Comparison of ENCODE assay signal across 18 mouse cellular contexts in genomic region chr1:59771871-59772270, GRCm38 (mm10). TPM values are rescaled to one million over a fixed set of nuclear protein-coding genes. Genes with fewer than 3 reads are reported as not detected.
DNase-seq lines count a peak whose midpoint lies in the region; ATAC-seq and TF ChIP-seq lines count a peak whose summit lies in the region.
"Had no signal": no experiment of that assay in that cellular context is flagged by ENCODE, and none has a peak within 500 bp of the region (broad histone marks: within the 10 kb centered on the region; RNA-seq: fewer than 3 reads in every experiment).

No protein-coding gene starts in this region.

- no peak for ATAC-seq in heart, embryonic 11.5 days (replicated peaks; ENCODE audit: insufficient number of reproducible peaks, low FRiP score, low TSS enrichment)
- no peak for ATAC-seq in liver, postnatal 0 days
- no peak for ATAC-seq in heart, embryonic 13.5 days (ENCODE audit: extremely low read depth, insufficient number of reproducible peaks, low FRiP score, low TSS enrichment)
- ATAC-seq: CD4-positive, CD25-positive, alpha-beta regulatory T cell, adult 4 months; forebrain, embryonic 15.5 days; midbrain, embryonic 13.5 days had no signal

- intact Hi-C loops in gastrocnemius, adult 2 months (cut with DNase I) = no loop called here

- H3K79me2 ChIP-seq in liver, adult 2 months (ENCODE audit: control insufficient read depth, insufficient read depth, low read length) = peaks cover 28% of the 10 kb centered on the region

- H3K9me3 ChIP-seq in heart, embryonic 11.5 days (replicated peaks; ENCODE audit: control insufficient read depth, low read length) = no peaks in the 10 kb centered on the region
- no peaks in the 10 kb centered on the region for H3K9me3 ChIP-seq in liver, postnatal 0 days (ENCODE audit: low read length)
- H3K9me3 ChIP-seq in heart, embryonic 13.5 days = no peaks in the 10 kb centered on the region
- H3K9me3 ChIP-seq: forebrain, embryonic 15.5 days; hindbrain, embryonic 13.5 days; megakaryocyte, embryonic 14.5 days; midbrain, embryonic 13.5 days had no signal

- no peak for TF ChIP-seq CTCF in gastrocnemius, adult 2 months (IDR thresholded peaks at IDR 0.05)
- TF ChIP-seq CTCF in liver, adult 2 months (IDR thresholded peaks at IDR 0.05; ENCODE audit: low read depth, low read length) = no peak
- TF ChIP-seq CTCF in liver, postnatal 0 days (IDR thresholded peaks at IDR 0.05; ENCODE audit: low read depth) = no peak

- no peak overlapping the region for H3K4me2 ChIP-seq in heart, embryonic 11.5 days
- no peak overlapping the region for H3K4me2 ChIP-seq in liver, postnatal 0 days (ENCODE audit: low read depth, low read length)
- no peak overlapping the region for H3K4me2 ChIP-seq in heart, embryonic 13.5 days
- H3K4me2 ChIP-seq: forebrain, embryonic 15.5 days; hindbrain, embryonic 13.5 days; midbrain, embryonic 13.5 days had no signal

- peak overlapping the region; percentile 71 for H3K27ac ChIP-seq in gastrocnemius, adult 2 months
- H3K27ac ChIP-seq in heart, embryonic 11.5 days (ENCODE audit: low read depth, low read length) = no peak overlapping the region
- peak overlapping the region; percentile 47; the same call in 1 of the 2 replicates for H3K27ac ChIP-seq in liver, adult 2 months (replicated peaks; ENCODE audit: insufficient read depth, low read depth, low read length)
- no peak overlapping the region for H3K27ac ChIP-seq in liver, postnatal 0 days (ENCODE audit: low read depth)
- H3K27ac ChIP-seq in heart, embryonic 13.5 days (replicated peaks) = peak overlapping the region; percentile 24; the same call in 1 of the 2 replicates
- H3K27ac ChIP-seq: forebrain, embryonic 15.5 days; hindbrain, embryonic 13.5 days; midbrain, embryonic 13.5 days had no signal

- no peak for TF ChIP-seq EP300 in liver, postnatal 0 days (IDR thresholded peaks at IDR 0.05; ENCODE audit: low read depth)

- DNase-seq in gastrocnemius, adult 2 months = no peak
- DNase-seq in gastrocnemius, postnatal 10 days = no peak
- DNase-seq in heart, adult 9 months (ENCODE audit: low spot score in 2 of 2) = peak; percentile 47 to 65
- DNase-seq in liver, adult 2 months (ENCODE audit: extremely low read depth, low read depth, low spot score) = peak; percentile 68
- no peak for DNase-seq in liver, postnatal 0 days
- DNase-seq: cerebellum, adult 9-10 months; left cerebral cortex, postnatal 4 days; liver; lung, postnatal 14 days; right cerebral cortex, postnatal 14 days; thymus, postnatal 14 days had no signal

- no peak for TF ChIP-seq POLR2A in liver, adult 2 months (IDR thresholded peaks at IDR 0.05; ENCODE audit: extremely low read depth, insufficient read depth, low read length)

- H3K27me3 ChIP-seq in heart, embryonic 11.5 days (ENCODE audit: control insufficient read depth, insufficient read depth, low read length) = no peaks in the 10 kb centered on the region
- H3K27me3 ChIP-seq in liver, adult 2 months (ENCODE audit: control insufficient read depth, insufficient read depth, low read length) = no peaks in the 10 kb centered on the region
- H3K27me3 ChIP-seq in liver, postnatal 0 days (ENCODE audit: insufficient read depth, low read length) = no peaks in the 10 kb centered on the region
- H3K27me3 ChIP-seq in heart, embryonic 13.5 days (replicated peaks) = no peaks in the 10 kb centered on the region
- H3K27me3 ChIP-seq: forebrain, embryonic 15.5 days; hindbrain, embryonic 13.5 days; megakaryocyte, embryonic 14.5 days; midbrain, embryonic 13.5 days had no signal

- peaks cover 8% of the 10 kb centered on the region; the same call in 1 of the 2 replicates for H3K4me1 ChIP-seq in heart, embryonic 11.5 days (ENCODE audit: control insufficient read depth, insufficient read depth, low read length)
- H3K4me1 ChIP-seq in liver, adult 2 months (ENCODE audit: control insufficient read depth, insufficient read depth, low read length) = peaks cover 7% of the 10 kb centered on the region
- H3K4me1 ChIP-seq in liver, postnatal 0 days (ENCODE audit: insufficient read depth) = peaks cover 13% of the 10 kb centered on the region
- peaks cover 32% of the 10 kb centered on the region for H3K4me1 ChIP-seq in heart, embryonic 13.5 days

- no peak overlapping the region for H3K9ac ChIP-seq in heart, embryonic 11.5 days (ENCODE audit: low read depth, low read length)
- H3K9ac ChIP-seq in liver, adult 2 months (ENCODE audit: low read depth, low read length) = no peak overlapping the region
- no peak overlapping the region for H3K9ac ChIP-seq in liver, postnatal 0 days (replicated peaks)
- no peak overlapping the region for H3K9ac ChIP-seq in heart, embryonic 13.5 days
- H3K9ac ChIP-seq: forebrain, embryonic 15.5 days; hindbrain, embryonic 13.5 days; midbrain, embryonic 13.5 days had no signal

- 0 out of 2 replicates have a peak, but pooled peaks cover 4% of the 10 kb centered on the region for H3K36me3 ChIP-seq in heart, embryonic 11.5 days (ENCODE audit: control insufficient read depth, insufficient read depth, low read length)
- H3K36me3 ChIP-seq in liver, adult 2 months (ENCODE audit: control insufficient read depth, insufficient read depth, low read length) = no peaks in the 10 kb centered on the region
- H3K36me3 ChIP-seq in liver, postnatal 0 days (replicated peaks; ENCODE audit: insufficient read depth, low read length) = no peaks in the 10 kb centered on the region
- H3K36me3 ChIP-seq in heart, embryonic 13.5 days = peaks cover 18% of the 10 kb centered on the region
- H3K36me3 ChIP-seq: forebrain, embryonic 15.5 days; hindbrain, embryonic 13.5 days had no signal

- peak overlapping the region; percentile 11; the same call in 1 of the 2 replicates for H3K4me3 ChIP-seq in gastrocnemius, adult 2 months
- H3K4me3 ChIP-seq in heart, embryonic 11.5 days (ENCODE audit: low read depth, low read length) = no peak overlapping the region
- no peak overlapping the region for H3K4me3 ChIP-seq in liver, adult 2 months (ENCODE audit: insufficient read depth, low read depth, low read length)
- H3K4me3 ChIP-seq in liver, postnatal 0 days (ENCODE audit: low read depth, low read length) = no peak overlapping the region
- no peak overlapping the region for H3K4me3 ChIP-seq in heart, embryonic 13.5 days
- H3K4me3 ChIP-seq: forebrain, embryonic 15.5 days; hindbrain, embryonic 13.5 days; megakaryocyte, embryonic 14.5 days; midbrain, embryonic 13.5 days had no signal

- 74% methylated on average over 3 of the region's 3 CpGs for WGBS in heart, embryonic 11.5 days (ENCODE audit: insufficient replicate concordance)
- 5% methylated on average over 3 of the region's 3 CpGs for WGBS in liver, adult 2 months
- WGBS in liver, postnatal 0 days (ENCODE audit: insufficient replicate concordance) = 58% methylated on average over 3 of the region's 3 CpGs
- WGBS in heart, embryonic 13.5 days = 57% methylated on average over 3 of the region's 3 CpGs

RNA-seq across cellular contexts. Expression of gene Bmpr2, which starts 8.7 kb away (rescaled TPM):
- total RNA-seq in gastrocnemius, adult 2 months (2021) = 10 to 100 TPM; 46.8 to 47.8 TPM
- total RNA-seq in gastrocnemius, postnatal 10 days (2021) = 10 to 100 TPM; 36.4 to 41.5 TPM
- 12.0 and 12.7 TPM in 2 replicates for polyA plus RNA-seq in heart, embryonic 11.5 days (2014; fragmentation: Nextera tagmentation; extraction: Ambion mirVana)
- total RNA-seq in liver, adult 2 months (2014; rRNA removed) = 16.2 and 16.6 TPM in 2 replicates
- polyA plus RNA-seq in liver, adult 2 months (2012; rRNA removed) = 2.5 and 2.6 TPM in 2 replicates
- 1.6 and 1.8 TPM in 2 replicates for polyA plus RNA-seq in liver, postnatal 0 days (2015; fragmentation: Nextera tagmentation; extraction: Ambion mirVana)
- 6.1 TPM in 2 replicates for polyA plus RNA-seq in heart, embryonic 13.5 days (2015; fragmentation: Nextera tagmentation; extraction: Ambion mirVana)

Comparison
In these comparisons a context has a peak if more than half of its experiments do, and no peak if none do; other contexts are left out.
1. DNase-seq: peak in heart, adult 9 months (2 of 2) and liver, adult 2 months (single experiment); none in gastrocnemius, adult 2 months (single experiment), gastrocnemius, postnatal 10 days (single experiment) and liver, postnatal 0 days (single experiment).
2. H3K27ac ChIP-seq: peak in gastrocnemius, adult 2 months (single experiment), liver, adult 2 months (single experiment) and heart, embryonic 13.5 days (single experiment); none in heart, embryonic 11.5 days (single experiment) and liver, postnatal 0 days (single experiment).